Mouse (Mus musculus) kidney, adult 2 months (tissue): ENCODE results near the gene Zfp775. TPM values are rescaled to one million over a fixed set of nuclear protein-coding genes. Genes with fewer than 3 reads are reported as not detected.

Experiments
- DNase-seq: peaks from one replicate; pipeline ENCODE4 v3.0.0; 2021
- H3K27ac ChIP-seq: fragments of 200-500 bp; 2 replicates; pipeline ENCODE4 v1.5.1; 2012; ENCODE audit warnings: low read depth, low read length, control low read depth, inconsistent platforms; ENCODE audit not compliant: insufficient read depth
- H3K27me3 ChIP-seq: fragments of 200-500 bp; replicated peaks from 2 replicates; pipeline ENCODE4 v1.6.1; 2012; ENCODE audit warnings: mild to moderate bottlenecking, moderate library complexity, low read length, inconsistent platforms; ENCODE audit not compliant: control insufficient read depth, insufficient read depth
- H3K36me3 ChIP-seq: fragments of 200-500 bp; 2 replicates; pipeline ENCODE4 v1.6.1; 2012; ENCODE audit warnings: mild to moderate bottlenecking, moderate library complexity, low read length, inconsistent platforms; ENCODE audit not compliant: control insufficient read depth, insufficient read depth
- H3K4me1 ChIP-seq: fragments of 200-500 bp; 2 replicates; pipeline ENCODE4 v1.6.1; 2011; ENCODE audit warnings: low read length; ENCODE audit not compliant: control insufficient read depth, insufficient read depth
- H3K4me3 ChIP-seq: fragments of 200-500 bp; 2 replicates; pipeline ENCODE4 v1.5.1; 2011; ENCODE audit warnings: mild to moderate bottlenecking, low read depth, low read length, control low read depth; ENCODE audit not compliant: insufficient read depth
- CTCF ChIP-seq: fragments of 200-500 bp; conservative IDR thresholded peaks from 2 replicates; pipeline ENCODE4 v1.5.1; 2011; ENCODE audit warnings: low read depth, mild to moderate bottlenecking, control low read depth, low read length, moderate library complexity, mixed read lengths; ENCODE audit not compliant: insufficient read depth, insufficient read length
- POLR2A ChIP-seq: fragments of 200-500 bp; IDR thresholded peaks from one replicate; pipeline ENCODE4 v1.6.1; 2011; ENCODE audit warnings: low read depth, low read length, control low read depth
- WGBS: fragments of 180-500 bp; shearing (Covaris S2); methylation state at CpG from one replicate; pipeline ENCODE4 v1.1.7; 2018; 5-methylcytosine and 5-hydroxymethylcytosine counted together
- polyA plus RNA-seq: library from polyadenylated mRNA; depleted of rRNA; stranded (reverse); fragments of >200 nt; gene quantifications from 2 replicates; pipeline ENCODE4 v1.2.3, GENCODE M21; 2012; rRNA removed

Zfp775 gene
- polyA plus RNA-seq, 1 experiment: 4.3 TPM

GRCm38 (mm10) chr6:48664750-48665149 lies 62.9 kb downstream of the Zfp775 start:
- no peak overlapping the region for H3K27ac ChIP-seq
- H3K4me1 ChIP-seq: peaks cover 17% of the 10 kb centered on the region
- DNase-seq: no peak
- H3K36me3 ChIP-seq: no peaks in the 10 kb centered on the region
- 65% methylated on average over 4 of the region's 4 CpGs for WGBS
- TF ChIP-seq POLR2A (no peak), CTCF (no peak)
- no peaks in the 10 kb centered on the region for H3K27me3 ChIP-seq
- no peak overlapping the region for H3K4me3 ChIP-seq

GRCm38 (mm10) chr6:48665471-48665870 lies 63.6 kb downstream of the Zfp775 start:
- Histone ChIP-seq H3K4me1 (peaks cover 17% of the 10 kb centered on the region), H3K36me3 (no peaks in the 10 kb centered on the region), H3K27ac (peak overlapping the region; percentile 83; the same call in 1 of the 2 replicates), H3K27me3 (no peaks in the 10 kb centered on the region), H3K4me3 (no peak overlapping the region)
- 97% methylated on average over 9 of the region's 9 CpGs for WGBS
- no peak for TF ChIP-seq CTCF
- TF ChIP-seq POLR2A: no peak
- no peak for DNase-seq

GRCm38 (mm10) chr6:48666159-48666586 lies 64.3 kb downstream of the Zfp775 start:
- Histone ChIP-seq H3K4me1 (peaks cover 17% of the 10 kb centered on the region), H3K27me3 (no peaks in the 10 kb centered on the region), H3K27ac (peak overlapping the region; percentile 83), H3K36me3 (no peaks in the 10 kb centered on the region), H3K4me3 (no peak overlapping the region)
- WGBS: 19% methylated on average over 7 of the region's 7 CpGs
- DNase-seq: peak; percentile 85
- no peak for TF ChIP-seq CTCF

GRCm38 (mm10) chr6:48668022-48668421 lies 66.2 kb downstream of the Zfp775 start:
- DNase-seq: no peak
- Histone ChIP-seq H3K27me3 (no peaks in the 10 kb centered on the region), H3K27ac (no peak overlapping the region), H3K36me3 (no peaks in the 10 kb centered on the region), H3K4me1 (peaks cover 17% of the 10 kb centered on the region), H3K4me3 (no peak overlapping the region)
- TF ChIP-seq POLR2A (no peak), CTCF (no peak)

- H3K36me3 ChIP-seq: no peaks in the 10 kb centered on the region
- DNase-seq: no peak
- TF ChIP-seq CTCF (no peak), POLR2A (no peak)
- H3K27me3 ChIP-seq: no peaks in the 10 kb centered on the region
- H3K4me3 ChIP-seq: no peak overlapping the region
- peaks cover 17% of the 10 kb centered on the region for H3K4me1 ChIP-seq
- WGBS: 81% methylated on average over 2 of the region's 2 CpGs
- H3K27ac ChIP-seq: no peak overlapping the region
Measured at GRCm38 (mm10) chr6:48669446-48669969, 67.6 kb downstream of the Zfp775 start.

Other genes with a start within 250 kb of the Zfp775 start
- 16.7 and 22.1 TPM in 2 replicates for gene Krba1, start 206.5 kb upstream of the Zfp775 start, polyA plus RNA-seq
- 67.0 and 80.0 TPM in 2 replicates for gene Zfp467, start 156.2 kb upstream of the Zfp775 start, polyA plus RNA-seq
- 1.5 and 1.9 TPM in 2 replicates for gene Sspo, start 153.8 kb upstream of the Zfp775 start, polyA plus RNA-seq
- gene Atp6v0e2, start 64.4 kb upstream of the Zfp775 start, polyA plus RNA-seq: 101 and 109 TPM in 2 replicates
- gene Lrrc61, start 47.3 kb upstream of the Zfp775 start, polyA plus RNA-seq: 35.3 and 36.5 TPM in 2 replicates
- gene Rarres2, start 29.3 kb upstream of the Zfp775 start, polyA plus RNA-seq: 87.9 and 89.2 TPM in 2 replicates
- not detected in 2 replicates for gene Gm45021, start 12.5 kb upstream of the Zfp775 start, polyA plus RNA-seq
- 49.2 and 73.1 TPM in 2 replicates for gene Repin1, start 8.2 kb upstream of the Zfp775 start, polyA plus RNA-seq
- 0.42 and 0.49 TPM in 2 replicates for gene Gm44965, start 8.1 kb upstream of the Zfp775 start, polyA plus RNA-seq
- 30.9 and 37.4 TPM in 2 replicates for gene AI854703, start 24.7 kb downstream of the Zfp775 start, polyA plus RNA-seq
- 6.1 and 9.1 TPM in 2 replicates for gene Gimap8, start 45.2 kb downstream of the Zfp775 start, polyA plus RNA-seq
- gene Gimap9, start 74.1 kb downstream of the Zfp775 start, polyA plus RNA-seq: 6.8 and 10.1 TPM in 2 replicates
- gene Gimap4, start 82.5 kb downstream of the Zfp775 start, polyA plus RNA-seq: 27.5 and 44.3 TPM in 2 replicates
- gene Gimap6, start 106.2 kb downstream of the Zfp775 start, polyA plus RNA-seq: 14.2 and 24.0 TPM in 2 replicates
- not detected in 2 replicates for gene Gm28053, start 116.5 kb downstream of the Zfp775 start, polyA plus RNA-seq
- gene Gimap7, start 116.6 kb downstream of the Zfp775 start, polyA plus RNA-seq: 0.20 and 0.97 TPM in 2 replicates
- gene Gimap1, start 137.0 kb downstream of the Zfp775 start, polyA plus RNA-seq: 8.3 and 10.0 TPM in 2 replicates
- gene Gimap5, start 144.1 kb downstream of the Zfp775 start, polyA plus RNA-seq: 16.2 and 19.6 TPM in 2 replicates
- gene Gimap3, start 168.8 kb downstream of the Zfp775 start, polyA plus RNA-seq: 3.1 and 10.6 TPM in 2 replicates
- gene Tmem176a, start 238.9 kb downstream of the Zfp775 start, polyA plus RNA-seq: 509 and 544 TPM in 2 replicates
- gene Tmem176b, start 239.4 kb downstream of the Zfp775 start, polyA plus RNA-seq: 1,386 and 1,411 TPM in 2 replicates